13 mouse cellular contexts compared by ENCODE assay signal in genomic region chr9:78396517-78396916, GRCm38 (mm10). TPM values are rescaled to one million over a fixed set of nuclear protein-coding genes. Genes with fewer than 3 reads are reported as not detected.
DNase-seq lines count a peak whose midpoint lies in the region; ATAC-seq lines count a peak whose summit lies in the region.
"Had no signal": no experiment of that assay in that cellular context is flagged by ENCODE, and none has a peak within 500 bp of the region (broad histone marks: within the 10 kb centered on the region; RNA-seq: fewer than 3 reads in every experiment).

No protein-coding gene starts in this region.

- H3K4me3 ChIP-seq in heart, embryonic 13.5 days, result peak overlapping the region; percentile 55
- H3K4me3 ChIP-seq in midbrain, embryonic 13.5 days (replicated peaks), result no peak overlapping the region; the same call in 1 of the 2 replicates
- H3K4me3 ChIP-seq in midbrain, embryonic 16.5 days (ENCODE audit: low read depth, low read length), result no peak overlapping the region; the same call in 1 of the 2 replicates
- H3K4me3 ChIP-seq in intestine, embryonic 14.5 days (ENCODE audit: low read depth, low read length), result peak overlapping the region; percentile 40; the same call in 1 of the 2 replicates
- H3K4me3 ChIP-seq in stomach, embryonic 16.5 days (replicated peaks; ENCODE audit: low read length), result peak overlapping the region; percentile 49

- ATAC-seq in heart, embryonic 13.5 days (ENCODE audit: extremely low read depth, insufficient number of reproducible peaks, low FRiP score, low TSS enrichment), result no peak
- no peak for ATAC-seq in midbrain, embryonic 13.5 days
- no peak for ATAC-seq in midbrain, embryonic 16.5 days
- no peak for ATAC-seq in intestine, embryonic 14.5 days (replicated peaks; ENCODE audit: low FRiP score, low TSS enrichment, low read depth)
- ATAC-seq in stomach, embryonic 16.5 days (ENCODE audit: insufficient read depth, low FRiP score), result no peak

- no peaks in the 10 kb centered on the region for H3K9me3 ChIP-seq in heart, embryonic 13.5 days
- no peaks in the 10 kb centered on the region for H3K9me3 ChIP-seq in midbrain, embryonic 13.5 days
- H3K9me3 ChIP-seq in midbrain, embryonic 16.5 days (replicated peaks; ENCODE audit: control insufficient read depth, low read length, poor library complexity, severe bottlenecking), result no peaks in the 10 kb centered on the region
- no peaks in the 10 kb centered on the region for H3K9me3 ChIP-seq in intestine, embryonic 14.5 days (ENCODE audit: control insufficient read depth, low read length)
- H3K9me3 ChIP-seq in stomach, embryonic 16.5 days (replicated peaks; ENCODE audit: control insufficient read depth, low read length), result no peaks in the 10 kb centered on the region

- no peak for DNase-seq in heart, adult 11 months
- no peak for DNase-seq in intestine, embryonic 14.5 days (ENCODE audit: low spot score)
- no peak for DNase-seq in T-cell, adult 2 months (ENCODE audit: low spot score)
- DNase-seq in adipocyte (ENCODE audit: low spot score), result no peak

- peak overlapping the region; percentile 76 for H3K4me2 ChIP-seq in heart, embryonic 13.5 days
- peak overlapping the region; percentile 56 for H3K4me2 ChIP-seq in midbrain, embryonic 13.5 days (replicated peaks)
- no peak overlapping the region; the same call in 1 of the 2 replicates for H3K4me2 ChIP-seq in midbrain, embryonic 16.5 days (ENCODE audit: low read length)
- H3K4me2 ChIP-seq in intestine, embryonic 14.5 days (ENCODE audit: low read length), result peak overlapping the region; percentile 63
- no peak overlapping the region for H3K4me2 ChIP-seq in stomach, embryonic 16.5 days (ENCODE audit: low read depth, low read length)

- peaks cover 77% of the 10 kb centered on the region for H3K27me3 ChIP-seq in heart, embryonic 13.5 days (replicated peaks)
- H3K27me3 ChIP-seq in midbrain, embryonic 13.5 days, result peaks cover 64% of the 10 kb centered on the region
- peaks cover 47% of the 10 kb centered on the region for H3K27me3 ChIP-seq in midbrain, embryonic 16.5 days (ENCODE audit: control insufficient read depth, insufficient read depth, low read depth, low read length)
- peaks cover 53% of the 10 kb centered on the region for H3K27me3 ChIP-seq in intestine, embryonic 14.5 days (replicated peaks; ENCODE audit: control insufficient read depth, insufficient read depth, low read length)
- H3K27me3 ChIP-seq in stomach, embryonic 16.5 days (ENCODE audit: control insufficient read depth, insufficient read depth, low read length), result peaks cover 34% of the 10 kb centered on the region

- no peak overlapping the region for H3K27ac ChIP-seq in heart, embryonic 13.5 days (replicated peaks)
- no peak overlapping the region for H3K27ac ChIP-seq in midbrain, embryonic 13.5 days
- no peak overlapping the region for H3K27ac ChIP-seq in midbrain, embryonic 16.5 days (ENCODE audit: low read length)
- H3K27ac ChIP-seq in intestine, embryonic 14.5 days (ENCODE audit: low read depth), result no peak overlapping the region
- H3K27ac ChIP-seq in stomach, embryonic 16.5 days (ENCODE audit: low read length), result no peak overlapping the region

- 56% methylated on average over 9 of the region's 9 CpGs for WGBS in heart, embryonic 13.5 days
- WGBS in midbrain, embryonic 13.5 days, result 60% methylated on average over 9 of the region's 9 CpGs
- WGBS in midbrain, embryonic 16.5 days, result 60% methylated on average over 9 of the region's 9 CpGs
- WGBS in intestine, embryonic 14.5 days, result 60% methylated on average over 9 of the region's 9 CpGs
- WGBS in stomach, embryonic 16.5 days, result 58% methylated on average over 9 of the region's 9 CpGs

- no peaks in the 10 kb centered on the region for H3K36me3 ChIP-seq in heart, embryonic 13.5 days
- H3K36me3 ChIP-seq in midbrain, embryonic 13.5 days, result no peaks in the 10 kb centered on the region
- no peaks in the 10 kb centered on the region for H3K36me3 ChIP-seq in midbrain, embryonic 16.5 days (ENCODE audit: control insufficient read depth, insufficient read depth, low read length)
- no peaks in the 10 kb centered on the region for H3K36me3 ChIP-seq in intestine, embryonic 14.5 days (ENCODE audit: control insufficient read depth, insufficient read depth, low read length)
- no peaks in the 10 kb centered on the region for H3K36me3 ChIP-seq in stomach, embryonic 16.5 days (ENCODE audit: control insufficient read depth, insufficient read depth, low read length)

- peaks cover 13% of the 10 kb centered on the region for H3K4me1 ChIP-seq in heart, embryonic 13.5 days
- peaks cover 11% of the 10 kb centered on the region for H3K4me1 ChIP-seq in midbrain, embryonic 13.5 days (replicated peaks)
- peaks cover 7% of the 10 kb centered on the region; the same call in 1 of the 2 replicates for H3K4me1 ChIP-seq in midbrain, embryonic 16.5 days (ENCODE audit: control insufficient read depth, insufficient read depth, low read length)
- H3K4me1 ChIP-seq in intestine, embryonic 14.5 days (replicated peaks; ENCODE audit: control insufficient read depth, insufficient read depth, low read length), result no peaks in the 10 kb centered on the region
- peaks cover 4% of the 10 kb centered on the region for H3K4me1 ChIP-seq in stomach, embryonic 16.5 days (ENCODE audit: control insufficient read depth, insufficient read depth, low read length)

- no peak overlapping the region for H3K9ac ChIP-seq in heart, embryonic 13.5 days
- H3K9ac ChIP-seq in midbrain, embryonic 13.5 days (replicated peaks), result no peak overlapping the region
- no peak overlapping the region for H3K9ac ChIP-seq in midbrain, embryonic 16.5 days (ENCODE audit: low read depth, low read length)
- no peak overlapping the region for H3K9ac ChIP-seq in intestine, embryonic 14.5 days (ENCODE audit: low read length)
- no peak overlapping the region for H3K9ac ChIP-seq in stomach, embryonic 16.5 days (ENCODE audit: low read length)

RNA-seq across cellular contexts. Expression of gene Ddx43, which starts 0.9 kb away (rescaled TPM):
- polyA plus RNA-seq in heart, embryonic 13.5 days (2015; fragmentation: Nextera tagmentation; extraction: Ambion mirVana), result 0.19 and 0.27 TPM in 2 replicates
- 0.28 and 0.31 TPM in 2 replicates for polyA plus RNA-seq in midbrain, embryonic 13.5 days (2015; fragmentation: Nextera tagmentation; extraction: Ambion mirVana)
- 0.36 and 0.57 TPM in 2 replicates for polyA plus RNA-seq in midbrain, embryonic 16.5 days (2015; fragmentation: Nextera tagmentation; extraction: Ambion mirVana)
- polyA plus RNA-seq in intestine, embryonic 14.5 days (2014; fragmentation: Nextera tagmentation; extraction: Ambion mirVana), result 0.54 and 0.86 TPM in 2 replicates
- 0.14 and 0.15 TPM in 2 replicates for polyA plus RNA-seq in stomach, embryonic 16.5 days (2015; fragmentation: Nextera tagmentation; extraction: Ambion mirVana)
- polyA plus RNA-seq: heart, postnatal 0 days had no signal

RNA-seq across cellular contexts. Expression of gene Ooep, which starts 18.0 kb away (rescaled TPM):
- 0.52 and 0.80 TPM in 2 replicates for polyA plus RNA-seq in heart, embryonic 13.5 days (2015; fragmentation: Nextera tagmentation; extraction: Ambion mirVana)
- 5.4 and 5.5 TPM in 2 replicates for polyA plus RNA-seq in midbrain, embryonic 13.5 days (2015; fragmentation: Nextera tagmentation; extraction: Ambion mirVana)
- 6.9 and 9.1 TPM in 2 replicates for polyA plus RNA-seq in midbrain, embryonic 16.5 days (2015; fragmentation: Nextera tagmentation; extraction: Ambion mirVana)
- polyA plus RNA-seq in intestine, embryonic 14.5 days (2014; fragmentation: Nextera tagmentation; extraction: Ambion mirVana), result 0.24 and 0.40 TPM in 2 replicates
- polyA plus RNA-seq in stomach, embryonic 16.5 days (2015; fragmentation: Nextera tagmentation; extraction: Ambion mirVana), result 0.55 and 0.75 TPM in 2 replicates
- polyA plus RNA-seq: CD4-positive, CD25-positive, alpha-beta regulatory T cell, adult 4 months; spleen, adult 2 months had no signal

RNA-seq across cellular contexts. Expression of gene Dppa5a, which starts 28.5 kb away (rescaled TPM):
- polyA plus RNA-seq in heart, embryonic 13.5 days (2015; fragmentation: Nextera tagmentation; extraction: Ambion mirVana), result not detected in 2 replicates
- polyA plus RNA-seq in midbrain, embryonic 13.5 days (2015; fragmentation: Nextera tagmentation; extraction: Ambion mirVana), result 1.8 and 2.0 TPM in 2 replicates
- 7.4 and 8.3 TPM in 2 replicates for polyA plus RNA-seq in midbrain, embryonic 16.5 days (2015; fragmentation: Nextera tagmentation; extraction: Ambion mirVana)
- not detected in 2 replicates for polyA plus RNA-seq in intestine, embryonic 14.5 days (2014; fragmentation: Nextera tagmentation; extraction: Ambion mirVana)
- 0.23 TPM in 1 of 2 replicates, not detected in the other for polyA plus RNA-seq in stomach, embryonic 16.5 days (2015; fragmentation: Nextera tagmentation; extraction: Ambion mirVana)
- polyA plus RNA-seq: CD4-positive, CD25-positive, alpha-beta regulatory T cell, adult 4 months; heart, postnatal 0 days; spleen, adult 2 months had no signal

RNA-seq across cellular contexts. Expression of gene Gsta2, which starts 40.9 kb away (rescaled TPM):
- not detected in 2 replicates for polyA plus RNA-seq in heart, embryonic 13.5 days (2015; fragmentation: Nextera tagmentation; extraction: Ambion mirVana)
- polyA plus RNA-seq in midbrain, embryonic 13.5 days (2015; fragmentation: Nextera tagmentation; extraction: Ambion mirVana), result not detected in 2 replicates
- polyA plus RNA-seq in midbrain, embryonic 16.5 days (2015; fragmentation: Nextera tagmentation; extraction: Ambion mirVana), result not detected in 2 replicates
- polyA plus RNA-seq in intestine, embryonic 14.5 days (2014; fragmentation: Nextera tagmentation; extraction: Ambion mirVana), result 0.74 and 2.9 TPM in 2 replicates
- 31.3 and 32.1 TPM in 2 replicates for polyA plus RNA-seq in stomach, embryonic 16.5 days (2015; fragmentation: Nextera tagmentation; extraction: Ambion mirVana)
- polyA plus RNA-seq: brain, embryonic 14.5 days; CD4-positive, CD25-positive, alpha-beta regulatory T cell, adult 4 months; forebrain, embryonic 11.5 days; heart, postnatal 0 days had no signal

RNA-seq across cellular contexts. Expression of gene Cgas, which starts 46.5 kb away (rescaled TPM):
- polyA plus RNA-seq in heart, embryonic 13.5 days (2015; fragmentation: Nextera tagmentation; extraction: Ambion mirVana), result 0.64 and 0.76 TPM in 2 replicates
- polyA plus RNA-seq in midbrain, embryonic 13.5 days (2015; fragmentation: Nextera tagmentation; extraction: Ambion mirVana), result 0.46 and 0.51 TPM in 2 replicates
- polyA plus RNA-seq in midbrain, embryonic 16.5 days (2015; fragmentation: Nextera tagmentation; extraction: Ambion mirVana), result 0.53 and 0.74 TPM in 2 replicates
- polyA plus RNA-seq in intestine, embryonic 14.5 days (2014; fragmentation: Nextera tagmentation; extraction: Ambion mirVana), result 1.9 and 2.4 TPM in 2 replicates
- 2.2 and 2.9 TPM in 2 replicates for polyA plus RNA-seq in stomach, embryonic 16.5 days (2015; fragmentation: Nextera tagmentation; extraction: Ambion mirVana)

Comparison
In these comparisons a context has a peak if more than half of its experiments do, and no peak if none do; other contexts are left out.
1. H3K4me2 ChIP-seq: peak in heart, embryonic 13.5 days (single experiment), midbrain, embryonic 13.5 days (single experiment) and intestine, embryonic 14.5 days (single experiment); none in midbrain, embryonic 16.5 days (single experiment) and stomach, embryonic 16.5 days (single experiment).
2. H3K4me3 ChIP-seq: peak in heart, embryonic 13.5 days (single experiment), intestine, embryonic 14.5 days (single experiment) and stomach, embryonic 16.5 days (single experiment); none in midbrain, embryonic 13.5 days (single experiment) and midbrain, embryonic 16.5 days (single experiment).